Mouse (Mus musculus) cerebellum, adult 18-20 months (tissue): ENCODE results near the gene H2al1m.
"Not testable (repeated sequence)": the region's sequence is repeated elsewhere in the genome, so short reads cannot be mapped to it uniquely, and the experiment has no call there.

Experiments used
- DNase-seq, 2 experiments: peaks; one replicate each; pipeline ENCODE4 v3.0.0; 2021

The H2al1m gene

GRCm38 (mm10) chrX:9283464-9283863 lies at the start of gene H2al1m:
H2al1m (plus strand) TSS chrX:9283764.
- DNase-seq, result not testable (repeated sequence)

GRCm38 (mm10) chrX:9240737-9241591 lies 42.6 kb upstream of the H2al1m start:
- peak; percentile 62 to 68 for DNase-seq

DNA sequence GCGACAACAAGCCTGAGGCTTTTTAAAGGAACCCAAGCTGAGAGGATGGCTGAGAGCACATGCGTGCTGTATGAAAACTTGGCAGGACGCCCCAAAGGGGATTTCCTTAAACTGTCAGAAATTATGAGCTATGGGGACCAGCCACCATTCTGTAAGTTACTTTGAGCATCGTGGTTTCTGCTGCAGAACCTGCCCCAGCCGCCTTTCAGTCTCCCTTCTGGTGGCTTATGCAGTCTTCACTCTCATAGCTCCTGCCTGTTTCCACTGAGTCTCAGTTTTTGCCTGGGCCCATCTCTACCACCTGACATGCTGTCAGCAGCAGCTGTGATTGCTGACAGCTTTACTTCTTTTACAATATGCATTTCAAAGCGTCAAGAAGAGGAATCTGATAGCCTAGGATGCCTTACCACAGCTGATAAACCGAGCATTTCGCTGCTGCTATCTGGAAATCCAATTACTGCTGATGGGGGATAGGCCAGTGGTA lies 40.1 kb upstream of the H2al1m start:
- peak; percentile 24 to 44 for DNase-seq

DNA sequence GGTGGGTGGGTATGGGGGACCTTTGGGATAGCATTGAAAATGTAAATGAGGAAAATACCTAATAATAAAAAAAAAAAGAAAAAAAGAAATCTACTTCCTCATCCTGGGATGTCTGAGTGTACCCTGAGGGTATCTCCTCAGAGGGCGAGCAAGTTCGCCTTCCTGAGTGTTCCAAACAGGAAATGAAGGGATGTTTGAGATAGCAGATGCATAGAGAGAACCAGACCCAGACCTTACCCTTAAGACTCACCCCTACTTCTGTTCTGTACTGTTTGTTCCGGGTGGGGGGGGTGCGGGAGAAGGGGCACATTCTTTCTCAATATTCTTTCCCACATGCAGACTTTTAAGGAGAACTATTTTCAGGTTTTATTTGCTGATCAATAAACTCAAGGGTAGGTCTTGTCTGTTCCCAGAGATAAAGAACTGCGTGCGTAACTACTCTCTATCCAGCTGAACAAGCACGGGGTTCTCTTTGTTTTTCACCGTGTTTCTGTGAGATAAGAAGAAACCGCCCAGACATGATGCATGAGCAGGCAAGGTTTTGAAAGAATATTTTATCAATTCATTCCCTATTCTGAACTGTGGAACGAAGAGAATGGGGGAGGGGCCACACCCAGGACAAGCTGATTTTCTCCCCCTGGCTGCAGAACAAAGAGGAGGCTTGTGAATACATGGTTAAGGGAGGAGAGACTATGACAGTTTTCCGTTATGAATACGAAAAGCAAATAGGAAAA lies 38.8 kb upstream of the H2al1m start:
- no peak for DNase-seq

DNA sequence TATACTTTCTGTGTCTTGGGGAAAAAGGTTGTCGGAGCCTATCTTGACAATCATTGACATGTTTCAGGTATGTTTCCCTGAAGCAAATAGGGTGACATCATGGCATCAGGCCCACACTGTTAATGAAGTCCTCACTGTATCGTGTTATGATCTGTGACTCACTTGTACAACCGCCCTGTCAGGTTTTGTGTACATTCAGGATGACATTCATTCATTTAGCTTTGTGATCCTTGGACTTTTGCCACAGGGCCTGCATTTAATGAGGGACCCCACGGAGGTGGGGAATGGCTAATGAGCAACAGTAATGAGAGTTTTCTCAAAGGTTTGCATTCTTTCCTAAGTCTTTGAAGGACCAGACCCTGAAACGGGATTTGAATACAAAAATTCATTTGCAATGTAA lies 34.7 kb upstream of the H2al1m start:
- DNase-seq, result no peak

GRCm38 (mm10) chrX:9253990-9254389 lies 29.6 kb upstream of the H2al1m start:
- no peak for DNase-seq

GRCm38 (mm10) chrX:9254901-9255300 lies 28.7 kb upstream of the H2al1m start:
- DNase-seq, result no peak

DNA sequence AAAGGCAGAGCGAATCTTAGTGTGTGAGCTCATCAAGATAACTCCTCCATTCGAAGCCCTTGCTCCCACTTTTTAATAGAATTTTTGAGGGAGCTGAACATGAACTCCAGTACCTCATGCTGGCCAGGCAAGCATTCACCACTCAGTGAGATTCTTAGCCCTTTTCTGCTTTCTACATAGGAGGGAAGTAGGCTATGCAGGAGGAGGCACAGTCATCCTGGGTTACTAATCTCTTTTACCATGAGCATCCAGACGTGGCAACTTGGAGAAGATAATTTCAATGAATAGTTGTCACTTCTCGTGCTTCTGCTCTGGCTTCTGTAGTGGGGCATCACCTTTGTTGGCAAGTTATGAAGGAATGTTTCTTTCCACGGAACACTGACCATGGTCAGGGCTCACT lies 26.8 kb upstream of the H2al1m start, which contains the start of gene Gm14862:
TSS of gene Gm14862 (minus strand) at position 134 of the 400 bp plus-strand sequence.
- no peak for DNase-seq

DNA sequence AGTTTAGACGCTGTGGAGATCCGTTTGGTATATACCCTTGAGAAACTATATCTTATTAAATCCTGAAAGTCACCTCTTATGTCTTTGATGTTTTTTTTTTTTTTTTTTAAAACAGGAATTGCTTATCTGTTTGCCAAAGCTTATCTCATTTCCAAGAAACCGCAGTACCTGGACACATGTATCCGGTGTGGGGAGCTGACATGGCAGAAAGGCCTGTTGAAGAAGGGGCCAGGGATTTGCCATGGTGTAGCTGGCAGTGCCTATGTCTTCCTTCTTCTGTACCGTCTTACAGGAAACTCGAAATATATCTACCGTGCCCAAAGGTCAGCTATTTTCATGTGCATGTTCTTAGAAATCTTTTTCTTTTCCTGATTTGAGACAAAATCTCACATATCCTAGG lies 25.7 kb upstream of the H2al1m start:
- DNase-seq, result no peak

GRCm38 (mm10) chrX:9259267-9259666 lies 24.3 kb upstream of the H2al1m start:
- DNase-seq, result no peak

DNA sequence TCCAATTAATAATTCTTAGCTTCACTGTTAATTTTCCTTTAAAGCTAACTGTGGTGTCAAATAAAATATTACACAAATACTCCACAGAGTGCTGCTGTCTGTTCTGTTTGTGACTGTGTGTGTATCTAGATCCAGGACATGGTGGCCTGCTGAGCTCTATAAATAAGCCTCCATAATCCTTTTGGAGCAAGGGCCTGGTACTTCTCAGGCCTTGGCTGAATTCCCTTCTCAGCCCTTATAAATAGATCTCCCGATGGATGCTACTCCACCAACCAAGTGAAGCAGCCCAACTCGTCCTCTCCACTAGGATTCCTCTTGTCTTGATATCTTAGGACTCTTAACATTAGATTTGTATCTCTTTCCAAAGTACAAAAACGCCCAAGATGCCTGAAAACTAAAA lies 12.5 kb upstream of the H2al1m start:
- peak; percentile 60 to 69 for DNase-seq

DNA sequence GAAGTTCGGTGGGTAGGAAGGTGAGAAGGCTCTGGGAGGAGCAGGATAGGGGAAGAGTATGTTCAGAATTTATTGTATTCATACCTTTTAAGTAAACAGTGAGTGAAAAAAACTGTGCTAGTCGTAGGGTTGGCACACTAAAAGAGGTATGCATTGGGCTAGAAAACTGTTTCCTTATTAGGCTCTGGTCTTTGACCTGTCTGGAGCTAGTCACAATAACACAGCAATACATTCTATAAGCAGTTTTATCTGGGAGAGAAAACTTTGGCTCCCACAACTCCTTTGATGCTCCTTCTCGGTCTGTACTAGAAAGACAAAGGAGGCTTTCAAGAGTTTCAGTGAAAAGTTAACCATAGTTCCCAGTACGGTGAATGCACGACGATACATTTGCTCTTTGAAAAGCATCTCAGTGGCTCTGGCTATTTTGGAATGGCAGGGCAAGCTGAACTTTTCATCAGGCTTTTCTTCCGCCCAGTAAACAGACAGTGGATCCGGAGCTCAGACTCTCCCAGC lies 11.6 kb upstream of the H2al1m start:
- no peak for DNase-seq

- peak; percentile 75 to 79 for DNase-seq
Observed at GRCm38 (mm10) chrX:9272460-9273361, 10.9 kb upstream of the H2al1m start, which contains the start of gene Xk. Xk (plus strand) TSS chrX:9272756.

DNA sequence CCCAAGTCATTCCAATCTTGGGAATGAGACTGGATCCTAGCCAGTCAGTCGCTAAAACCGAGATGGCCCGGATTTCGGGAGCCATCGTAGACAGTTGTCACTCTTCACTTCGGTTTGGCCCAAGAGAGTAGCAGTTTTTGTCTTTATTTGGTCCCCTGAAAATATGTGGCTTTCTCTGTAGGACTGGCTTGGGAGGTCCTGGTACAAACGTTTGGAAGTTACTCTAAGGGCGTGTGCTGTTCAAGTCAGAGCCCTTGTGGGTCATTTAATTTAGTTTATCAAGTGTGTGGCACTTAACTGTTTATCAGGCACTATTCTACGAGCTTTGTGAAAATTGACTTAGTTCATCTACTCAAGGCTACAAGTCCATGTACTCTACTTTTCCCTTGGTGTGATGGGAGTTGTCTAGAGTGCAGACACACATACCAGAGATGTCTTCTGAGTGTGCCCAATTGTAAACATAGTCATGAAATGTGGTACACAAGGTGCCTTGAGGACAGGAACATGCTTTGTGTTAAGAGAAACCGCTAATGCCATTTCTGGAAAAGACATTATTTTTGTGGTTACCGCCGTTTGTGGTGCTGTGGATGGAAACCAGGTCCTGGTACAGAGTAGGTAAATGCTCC lies 10.1 kb upstream of the H2al1m start:
- no peak for DNase-seq

- DNase-seq, result no peak
Observed at GRCm38 (mm10) chrX:9274321-9274720, 9.2 kb upstream of the H2al1m start.

- DNase-seq, result not testable (repeated sequence)
Observed at GRCm38 (mm10) chrX:9293140-9293829, 9.7 kb downstream of the H2al1m start.

DNA sequence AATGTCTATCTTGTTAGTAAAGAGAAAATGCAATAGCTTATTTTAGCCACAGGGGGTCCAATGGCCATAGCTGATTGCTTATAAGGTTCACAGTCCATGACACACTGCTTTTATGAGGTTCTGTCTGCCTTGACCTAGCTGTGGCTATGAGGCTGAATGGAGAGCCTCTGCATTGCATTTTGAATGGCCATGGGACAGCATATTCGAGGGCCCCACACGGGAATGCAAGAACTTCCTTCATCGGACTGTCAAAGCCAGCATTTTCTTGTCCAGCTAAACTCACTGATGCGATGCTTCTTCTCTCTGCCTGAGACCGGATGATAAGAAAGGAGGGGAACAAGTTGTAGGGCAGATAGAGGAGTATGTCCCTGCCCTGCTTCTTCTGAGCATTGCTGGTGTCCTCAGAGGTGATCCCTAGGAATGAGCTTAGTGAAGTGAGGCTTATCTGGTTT lies 14.9 kb downstream of the H2al1m start:
- DNase-seq, result no peak

- no peak for DNase-seq
Observed at GRCm38 (mm10) chrX:9302791-9303190, 19.2 kb downstream of the H2al1m start.

DNA sequence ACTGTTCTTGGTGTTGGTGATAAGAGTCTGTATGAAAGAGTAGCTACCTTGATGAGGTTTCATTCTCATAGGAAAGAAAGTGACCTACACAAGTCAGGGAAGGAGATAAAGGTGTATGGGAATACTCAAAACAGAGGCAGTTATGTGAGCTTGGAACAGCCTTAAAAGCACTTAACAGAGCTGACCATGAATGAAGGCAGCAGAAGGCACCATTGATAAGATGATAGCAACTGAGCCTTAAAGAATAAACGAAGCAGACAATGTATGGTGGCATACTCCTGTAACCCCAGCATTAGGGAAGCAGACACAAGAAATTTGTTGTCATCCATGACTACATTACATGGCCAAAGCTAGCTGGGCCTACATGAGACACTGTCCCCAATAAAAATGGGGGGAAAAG lies 19.9 kb downstream of the H2al1m start:
- no peak for DNase-seq

GRCm38 (mm10) chrX:9316457-9316856 lies 32.9 kb downstream of the H2al1m start:
- not testable (repeated sequence) for DNase-seq

DNA sequence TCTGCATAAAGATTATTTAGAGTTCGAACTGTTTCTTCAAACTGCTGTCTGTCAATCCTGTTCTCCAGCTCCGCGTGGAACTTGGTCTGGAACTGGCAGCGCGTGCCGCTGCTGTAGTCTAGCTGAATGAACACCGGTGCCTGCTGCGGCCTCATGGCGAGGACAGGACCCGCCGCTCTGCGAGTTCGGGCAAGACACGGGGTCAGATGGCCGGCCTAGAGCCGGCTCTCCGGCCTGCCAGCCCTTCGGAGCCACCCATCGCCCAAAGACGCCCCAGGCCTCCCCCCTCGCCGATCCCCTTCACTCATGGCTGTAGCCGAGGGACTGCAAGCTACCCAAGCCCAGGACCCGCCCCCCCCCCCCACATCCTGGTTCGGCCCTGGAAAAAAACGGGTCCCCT lies 44.4 kb downstream of the H2al1m start:
- DNase-seq, result not testable (repeated sequence)
